Mouse (Mus musculus) heart, postnatal 14 days (tissue): ENCODE data around the gene Lama4. TPM values are rescaled to one million over a fixed set of nuclear protein-coding genes. Genes with fewer than 3 reads are reported as not detected.

Source experiments
- DNase-seq, 2 experiments: peaks; one replicate each; pipeline ENCODE4 v3.0.0; 2021 to 2022
- intact Hi-C: fragments of 180-260 bp; cut with DNase I; formaldehyde crosslinking; loops from one replicate; pipeline ENCODE4 v1.15.1; 2025
- long read RNA-seq, 2 experiments: library from polyadenylated mRNA; stranded (forward); transcript quantifications; one replicate each; pipeline ENCODE4 v2.0.0; 2021
- total RNA-seq, 2 experiments: library from RNA; stranded (reverse); gene quantifications; 2 replicates each; pipeline ENCODE4 v1.2.3; 2021

Lama4 gene
- 100 to 1,000 TPM; 123 to 133 TPM for total RNA-seq
- long read RNA-seq, experiment 1, full-length matches to known transcripts: 19 of 41 reads
- long read RNA-seq, experiment 1, partial matches to known transcripts: 20 of 41 reads
- long read RNA-seq, experiment 1, other reads (novel, unspliced or antisense): 2 of 41 reads
- long read RNA-seq, experiment 2, full-length matches to known transcripts: 15 of 33 reads
- long read RNA-seq, experiment 2, partial matches to known transcripts: 16 of 33 reads
- long read RNA-seq, experiment 2, other reads (novel, unspliced or antisense): 2 of 33 reads

GRCm38 (mm10) chr10:38965075-38965781 is at the start of gene Lama4:
Gene Lama4 (plus strand): TSS chr10:38965515.
- peak; percentile 84 to 85 for DNase-seq
- intact Hi-C loops: loop anchor here (5.0 kb wide), 2 partner anchors 42 to 62 kb away; no protein-coding TSS in a partner anchor

DNA sequence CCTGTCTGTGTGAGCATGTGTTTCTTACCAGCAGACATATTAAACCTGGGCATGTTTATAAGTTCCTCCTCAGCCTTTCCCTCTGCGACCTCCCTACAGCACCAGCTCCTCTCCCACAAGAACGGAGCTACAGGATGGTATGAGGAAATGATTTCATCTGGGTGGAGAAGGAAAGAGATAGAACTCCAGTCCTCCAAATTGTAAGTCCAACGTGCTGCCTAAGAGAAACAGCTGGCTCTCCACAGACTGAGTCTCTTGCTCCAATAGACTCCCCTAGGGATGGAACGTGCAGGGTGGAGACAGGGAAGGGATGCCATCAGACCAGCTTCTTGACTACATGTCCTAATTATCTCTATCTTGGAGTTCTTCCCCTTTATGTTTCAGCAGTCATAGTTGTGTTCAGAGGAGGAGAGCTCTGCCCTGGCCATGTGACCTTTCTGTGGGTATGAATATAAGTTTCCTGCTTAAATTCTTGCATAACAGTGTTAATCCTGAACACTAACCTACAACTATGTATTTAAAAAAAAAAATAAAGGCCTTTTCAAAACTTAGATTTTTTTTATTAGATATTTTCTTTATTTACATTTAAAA is 49.2 kb upstream of the Lama4 start:
- intact Hi-C loops: loop anchor here (5.0 kb wide), 2 partner anchors 39 to 46 kb away; no protein-coding TSS in a partner anchor
- peak; percentile 19 to 30 for DNase-seq

DNA sequence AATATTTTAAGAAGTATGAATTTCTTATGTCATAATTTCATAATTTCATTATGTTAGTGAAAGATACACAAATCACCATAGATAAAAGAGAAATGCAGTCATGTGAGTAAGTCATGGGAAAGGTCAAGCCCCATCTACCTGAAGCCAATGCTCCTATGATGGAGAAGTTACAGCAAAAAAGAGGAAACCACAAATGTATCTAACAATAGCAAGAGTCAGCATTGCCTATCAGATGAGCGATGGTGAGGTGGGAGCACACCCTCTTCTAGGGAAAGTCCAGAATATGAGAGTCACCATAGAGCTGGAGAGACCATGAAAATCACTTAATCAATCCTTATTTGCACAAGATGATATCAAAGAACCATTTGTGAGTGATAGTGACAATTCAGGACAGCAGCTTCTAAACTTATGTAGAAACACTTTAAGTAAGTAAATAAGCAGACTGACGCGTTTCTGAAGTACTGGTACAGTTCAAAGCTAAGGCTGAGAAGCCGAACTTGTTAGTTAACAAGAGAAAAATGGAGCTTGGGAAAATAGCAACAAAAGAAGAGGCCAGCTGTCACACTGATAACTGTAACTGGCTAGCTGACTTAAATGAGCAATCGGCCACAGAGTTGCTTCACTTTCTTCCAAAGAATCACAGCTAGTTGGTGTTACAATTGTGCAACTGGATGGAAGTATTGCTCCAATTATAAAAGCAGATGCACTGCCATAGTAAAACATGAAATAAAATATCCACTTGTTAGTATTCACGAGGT is 36.2 kb upstream of the Lama4 start:
- no peak for DNase-seq
- intact Hi-C loops: no loop called here

DNA sequence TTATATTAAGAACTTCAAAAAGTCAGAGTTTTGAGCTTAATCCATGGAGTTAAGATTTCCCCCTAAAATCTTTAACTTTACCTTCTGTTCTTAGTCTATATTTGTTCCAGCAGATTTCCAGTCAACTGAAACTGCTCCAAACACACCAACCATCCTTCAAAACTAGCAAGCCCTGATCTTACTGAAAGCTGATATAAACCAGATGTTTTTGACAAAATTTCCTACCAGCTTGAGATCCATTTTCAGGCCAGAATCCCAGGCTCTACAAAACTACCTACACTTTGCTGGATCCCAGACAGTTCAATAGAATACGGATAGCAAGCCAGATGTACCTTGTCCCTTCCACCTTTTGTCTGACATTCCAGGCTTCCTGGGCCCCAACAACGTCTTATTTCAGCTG is 20.6 kb upstream of the Lama4 start:
- intact Hi-C loops: no loop called here
- no peak for DNase-seq

DNA sequence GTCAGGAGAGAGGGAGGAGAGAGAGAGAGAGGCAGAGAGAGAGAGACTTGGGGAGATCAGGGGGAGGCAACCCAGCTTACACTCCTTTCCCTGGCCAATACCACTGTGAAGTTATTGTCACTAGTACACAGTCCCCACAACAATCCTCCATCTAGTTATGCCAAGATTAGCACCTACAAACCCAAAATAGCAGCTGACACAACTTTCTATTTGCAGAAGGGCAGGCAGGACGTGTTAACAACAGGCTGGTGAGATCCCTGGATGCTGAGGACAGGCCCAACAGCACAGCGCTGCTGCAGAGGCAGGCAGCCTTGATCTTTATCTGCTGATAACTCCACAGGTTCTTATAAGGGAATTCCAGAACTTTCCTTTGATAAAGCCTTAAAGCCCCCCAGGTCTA is 3.4 kb upstream of the Lama4 start:
- peak; percentile 29 to 46 for DNase-seq
- intact Hi-C loops: loop anchor here (5.0 kb wide), 1 partner anchor 45 kb away; no protein-coding TSS in a partner anchor

GRCm38 (mm10) chr10:38964719-38965074 is 618 bp upstream of the Lama4 start:
- no peak for DNase-seq
- intact Hi-C loops: loop anchor here (5.0 kb wide), 3 partner anchors 43 to 63 kb away; no protein-coding TSS in a partner anchor

GRCm38 (mm10) chr10:38965857-38966256 is 542 bp downstream of the Lama4 start:
- DNase-seq: peak; percentile 49 to 58
- intact Hi-C loops: loop anchor here (2.0 to 5.0 kb wide), 3 partner anchors 41 to 85 kb away; no protein-coding TSS in a partner anchor

- no peak for DNase-seq
- intact Hi-C loops: loop anchor here (2.0 to 5.0 kb wide), 3 partner anchors 41 to 86 kb away; no protein-coding TSS in a partner anchor
Observed at GRCm38 (mm10) chr10:38966646-38967045, 1.3 kb downstream of the Lama4 start.

DNA sequence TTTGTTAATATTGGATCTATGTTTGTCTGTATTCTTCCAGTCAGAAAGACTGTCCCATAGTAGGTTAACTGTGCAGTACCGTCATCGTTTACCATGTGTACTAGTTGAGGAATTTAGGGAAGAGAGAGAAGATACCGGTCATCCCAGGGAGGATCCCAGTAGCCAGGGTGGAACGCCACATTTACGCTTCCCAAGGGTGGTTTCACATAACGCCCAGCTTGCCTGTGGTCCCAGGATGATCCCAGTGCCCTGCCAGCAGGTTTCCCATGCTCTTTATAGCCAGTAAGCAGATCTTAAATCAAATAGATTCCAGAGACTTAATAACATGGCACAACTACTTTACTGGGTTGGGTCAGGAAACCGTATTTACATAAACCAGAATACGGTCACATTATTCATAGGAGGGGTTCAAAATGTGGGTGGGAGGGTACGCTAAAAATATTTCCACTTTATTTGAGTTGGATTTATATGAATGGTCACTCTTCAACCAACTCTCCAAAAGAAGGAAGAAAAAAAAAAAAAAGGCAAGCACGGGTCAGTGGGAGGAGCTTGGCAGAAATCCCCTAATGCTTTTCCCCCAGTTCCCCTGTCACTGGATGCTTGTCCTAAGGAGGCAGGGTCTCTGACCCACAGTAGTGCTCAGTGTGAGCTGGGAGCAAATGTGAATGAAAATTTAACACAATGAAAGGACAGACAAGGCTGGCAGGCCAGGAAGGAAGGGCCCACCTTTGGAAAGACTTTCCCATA is 3.2 kb downstream of the Lama4 start:
- intact Hi-C loops: loop anchor here (5.0 kb wide), 2 partner anchors 39 to 59 kb away; no protein-coding TSS in a partner anchor

GRCm38 (mm10) chr10:38969543-38969942 is 4.2 kb downstream of the Lama4 start:
- intact Hi-C loops: loop anchor here (5.0 kb wide), 2 partner anchors 38 to 58 kb away; no protein-coding TSS in a partner anchor

More for the DNA sequence above, 3.2 kb downstream of the Lama4 start:
- peak; percentile 30 to 44 for DNase-seq

DNA sequence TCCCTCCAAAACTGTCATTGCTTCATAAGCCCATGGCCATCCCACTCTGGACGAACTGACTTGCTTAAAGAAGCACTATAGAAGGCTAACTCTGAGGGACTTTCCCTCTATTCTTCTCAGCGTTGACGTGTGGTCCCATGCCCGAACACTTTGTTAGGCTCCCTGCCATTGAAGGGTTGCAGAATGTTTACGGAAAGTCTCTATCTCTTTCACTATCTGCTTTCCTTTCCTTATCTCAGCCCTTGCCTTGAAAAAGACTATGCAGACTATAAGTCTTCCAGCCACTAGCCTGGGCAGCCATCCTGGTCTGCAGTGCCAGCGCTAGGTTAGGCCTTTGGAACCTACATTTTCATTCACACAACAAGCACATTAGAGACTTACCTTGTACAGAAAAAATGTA is 4.7 kb downstream of the Lama4 start:
- intact Hi-C loops: loop anchor here (5.0 kb wide), 2 partner anchors 37 to 57 kb away; no protein-coding TSS in a partner anchor

More at GRCm38 (mm10) chr10:38969543-38969942, 4.2 kb downstream of the Lama4 start:
- no peak for DNase-seq

DNA sequence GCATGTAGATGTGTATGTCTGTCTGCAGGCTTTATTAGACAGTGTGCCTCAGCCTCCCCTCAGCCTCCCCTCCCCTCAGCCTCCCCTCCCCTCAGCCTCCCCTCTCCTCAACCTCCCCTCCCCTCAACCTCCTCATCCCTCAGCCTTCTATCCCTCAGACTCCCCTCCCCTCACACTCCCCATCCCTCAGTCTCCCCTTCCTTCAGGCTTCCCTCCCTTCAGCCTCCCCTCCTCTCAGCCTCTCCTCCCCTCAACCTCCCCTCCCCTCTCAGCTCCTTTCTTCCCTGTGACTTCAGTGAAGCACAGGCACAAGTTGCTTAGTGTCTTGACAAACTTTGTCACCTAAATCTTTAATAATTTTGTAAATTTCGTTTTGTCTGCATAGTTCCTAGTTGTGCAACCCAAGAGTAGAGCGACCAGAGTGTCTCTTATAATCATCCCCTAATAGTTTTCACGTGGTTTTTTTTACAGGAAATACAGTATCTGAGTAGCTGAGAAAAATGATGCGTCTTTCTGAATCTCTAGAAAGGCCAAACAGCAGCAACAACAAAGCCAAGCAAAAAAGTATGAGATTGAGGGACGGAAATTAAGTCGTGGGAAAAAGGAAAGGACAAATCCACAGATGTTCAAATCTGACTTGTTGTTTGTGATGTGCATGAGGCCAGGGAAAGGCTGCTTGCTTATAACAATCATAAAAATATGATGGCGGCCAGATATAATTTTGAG is 7.1 kb downstream of the Lama4 start:
- DNase-seq: no peak
- intact Hi-C loops: no loop called here

More for the DNA sequence above, 4.7 kb downstream of the Lama4 start:
- DNase-seq: no peak

DNA sequence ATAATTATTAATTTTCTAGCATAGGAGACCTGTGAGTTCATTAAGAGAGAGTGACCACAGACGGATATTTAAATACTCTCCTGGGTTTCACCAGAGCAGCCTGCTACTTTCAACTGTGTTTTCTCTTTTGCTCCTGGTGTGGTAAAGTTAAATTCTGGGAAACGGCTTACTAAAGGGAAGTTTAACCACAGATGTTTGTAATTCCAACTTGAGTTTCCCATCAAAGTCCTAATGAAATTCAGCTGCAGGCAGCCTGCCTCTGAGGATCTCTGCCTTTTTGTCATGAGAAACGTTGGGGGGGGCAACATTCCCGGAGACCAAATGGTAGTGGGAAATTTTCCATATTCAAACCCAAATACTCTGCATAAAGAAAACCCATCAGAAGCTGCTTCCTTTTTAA is 7.7 kb downstream of the Lama4 start:
- no peak for DNase-seq
- intact Hi-C loops: no loop called here

GRCm38 (mm10) chr10:38978195-38978594 is 12.9 kb downstream of the Lama4 start:
- no peak for DNase-seq
- intact Hi-C loops: no loop called here

DNA sequence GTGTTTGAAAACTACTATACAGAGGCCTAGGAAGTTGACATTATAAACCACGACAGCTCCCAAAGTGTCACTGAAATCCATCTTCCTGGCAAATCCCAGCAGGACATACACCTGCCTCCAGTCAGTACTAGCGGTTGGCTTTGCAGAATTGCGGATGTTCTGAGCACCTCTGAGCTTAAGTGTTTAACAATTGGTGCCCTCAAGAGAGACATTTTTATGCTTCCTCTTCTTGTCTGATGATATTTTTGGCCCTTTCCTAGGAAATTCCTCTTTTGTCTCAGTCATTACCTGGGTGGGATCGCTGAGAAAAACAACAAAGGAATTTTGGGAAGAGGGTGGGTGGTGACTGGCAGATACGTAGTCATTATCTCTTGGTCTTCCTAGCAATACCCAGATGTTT is 14.4 kb downstream of the Lama4 start:
- no peak for DNase-seq
- intact Hi-C loops: no loop called here

DNA sequence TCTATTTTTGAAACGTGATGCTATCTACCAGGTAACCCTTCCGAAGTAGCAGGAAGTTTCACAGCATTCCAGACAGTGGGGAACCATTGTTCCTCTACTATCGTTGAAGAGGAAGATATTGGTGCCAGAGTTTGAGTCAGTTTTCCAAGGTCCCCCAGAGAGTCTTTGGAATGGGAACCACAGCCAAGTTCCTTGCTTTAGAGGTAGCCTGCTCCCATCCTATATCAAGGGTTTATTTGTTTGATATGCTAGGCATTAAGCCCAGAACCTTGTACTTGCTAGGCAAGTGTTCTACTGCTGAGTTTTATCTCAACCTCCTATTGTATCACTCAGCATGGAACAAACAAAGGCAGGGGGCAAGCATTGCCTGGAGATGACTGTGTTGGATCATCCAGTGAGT is 15.7 kb downstream of the Lama4 start:
- intact Hi-C loops: no loop called here
- DNase-seq: no peak

DNA sequence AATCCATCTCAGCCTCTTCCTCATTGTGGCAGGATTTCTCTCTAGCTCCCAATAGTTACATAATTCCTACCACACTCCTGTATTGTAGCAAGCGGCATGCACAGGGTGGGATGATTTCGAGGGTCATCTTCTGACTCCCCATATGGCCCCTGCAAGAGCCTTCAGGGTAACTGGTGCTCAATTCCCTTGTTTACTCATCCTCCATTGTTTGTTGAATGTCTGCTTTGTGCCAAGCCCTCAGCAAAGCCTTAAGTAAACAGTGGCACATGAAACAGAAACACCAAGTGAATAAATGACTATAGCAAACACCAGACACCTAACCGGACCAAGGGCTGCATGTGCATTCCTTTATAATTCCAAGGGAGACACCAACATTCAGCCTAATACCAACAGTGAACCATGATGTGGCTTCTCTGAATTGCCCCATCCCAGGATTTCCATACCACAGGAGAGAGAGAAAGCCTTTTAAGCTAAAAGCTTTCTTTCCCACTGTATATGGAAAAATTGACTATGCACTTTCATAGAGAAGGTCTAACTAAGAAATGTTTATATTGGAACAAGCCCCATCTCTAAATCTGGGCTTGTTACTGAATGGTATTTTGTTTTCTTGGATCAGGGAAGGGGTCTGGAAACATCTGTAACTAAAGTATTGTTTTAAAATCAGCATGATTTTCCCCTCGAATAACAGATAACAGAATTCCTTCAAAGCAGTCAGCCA is 19.2 kb downstream of the Lama4 start:
- intact Hi-C loops: no loop called here
- no peak for DNase-seq

DNA sequence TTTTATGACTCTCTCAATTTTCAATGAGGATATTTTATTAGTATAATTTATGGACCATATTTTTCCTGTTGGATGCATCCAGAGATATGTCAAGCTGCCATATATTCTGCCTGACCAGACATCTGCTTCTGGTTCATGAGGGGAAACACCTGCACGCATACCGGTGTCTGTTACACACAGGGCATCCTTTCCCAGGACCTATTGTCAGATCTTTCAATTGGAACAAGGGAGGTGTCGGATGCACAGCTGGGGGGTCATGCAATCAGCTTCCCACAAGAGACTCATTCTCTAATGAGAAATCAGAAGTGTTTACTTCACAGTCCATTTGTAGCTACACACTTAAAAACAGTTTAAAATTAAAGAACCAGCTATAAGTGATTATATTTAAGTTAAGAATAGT is 20.7 kb downstream of the Lama4 start:
- intact Hi-C loops: no loop called here
- DNase-seq: no peak
